Mouse (Mus musculus): ENCODE results near the gene Cdk15. TPM values are rescaled to one million over a fixed set of nuclear protein-coding genes. Genes with fewer than 3 reads are reported as not detected.

The Cdk15 gene
- polyA plus RNA-seq, 1 experiment from 2014 or later = 0.44 TPM

DNA sequence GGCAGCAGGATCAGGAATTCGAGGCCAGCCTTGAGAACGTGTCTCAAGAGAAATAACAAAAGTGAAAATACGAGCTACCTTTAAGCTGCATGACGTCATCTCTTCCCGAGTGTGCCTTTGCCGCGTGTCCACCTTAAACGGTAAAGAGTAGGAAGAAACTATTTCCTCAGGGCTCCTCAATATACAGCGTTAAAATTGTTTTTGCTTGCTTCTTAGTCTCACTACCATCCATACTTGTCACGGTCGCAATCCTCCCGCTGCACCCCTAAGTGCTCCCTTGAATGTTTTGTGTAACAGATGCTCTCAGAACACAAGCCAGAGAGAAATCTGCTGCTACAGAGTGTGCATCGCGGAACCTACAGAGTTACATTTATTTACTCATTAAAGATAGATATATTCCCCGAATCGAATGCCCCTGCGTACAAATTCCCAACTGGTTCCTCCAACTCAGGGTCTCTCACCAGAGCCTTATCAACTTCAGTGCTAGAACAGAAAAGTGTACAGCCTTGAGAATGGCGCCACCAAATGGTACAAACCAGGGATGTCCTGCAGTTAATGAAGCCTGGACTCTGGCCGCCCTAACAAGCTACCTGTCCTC, 19.0 kb upstream of the Cdk15 start:
- Histone ChIP-seq H3K9me3 (no peaks in the 10 kb centered on the region), H3K4me3 (peak overlapping the region; percentile 88), H3K27ac (peak overlapping the region; percentile 75), H3K36me3 (no peaks in the 10 kb centered on the region), H3K4me1 (0 out of 2 replicates have a peak, but pooled peaks cover 4% of the 10 kb centered on the region), H3K27me3 (no peaks in the 10 kb centered on the region), H3K9ac (peak overlapping the region; percentile 42; the same call in 1 of the 2 replicates), H3K4me2 (peak overlapping the region; percentile 71)
- under 1% methylated on average over 19 of the region's 19 CpGs for whole genome bisulfite sequencing
- ATAC-seq (ENCODE audit: insufficient number of reproducible peaks, low FRiP score, low TSS enrichment, low read depth) = no peak; the same call in 1 of the 2 replicates

DNA sequence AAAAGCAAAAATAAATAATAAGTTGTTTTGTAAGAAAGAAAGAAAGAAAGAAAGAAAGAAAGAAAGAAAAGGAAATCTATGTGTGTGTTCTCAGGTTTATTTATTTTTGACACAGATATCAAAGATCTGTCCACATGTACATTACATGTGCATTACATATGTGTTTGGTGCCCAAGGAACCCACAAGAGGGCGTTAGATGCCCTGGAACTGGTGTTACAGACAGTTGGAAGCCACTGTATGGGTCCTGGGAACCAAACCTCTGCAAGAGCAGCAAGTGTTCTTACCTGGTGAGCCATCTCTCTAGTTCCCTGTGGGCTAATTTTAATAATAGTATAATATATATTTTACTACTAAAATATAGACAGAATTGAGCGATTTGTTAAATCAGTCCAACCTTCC, 12.9 kb upstream of the Cdk15 start:
- Histone ChIP-seq H3K4me2 (no peak overlapping the region), H3K9me3 (no peaks in the 10 kb centered on the region), H3K27me3 (no peaks in the 10 kb centered on the region), H3K4me1 (no peaks in the 10 kb centered on the region), H3K36me3 (no peaks in the 10 kb centered on the region), H3K9ac (no peak overlapping the region), H3K27ac (no peak overlapping the region), H3K4me3 (no peak overlapping the region)
- ATAC-seq (ENCODE audit: insufficient number of reproducible peaks, low FRiP score, low TSS enrichment, low read depth) = no peak
- WGBS = 62% methylated on average over 2 of the region's 2 CpGs

DNA sequence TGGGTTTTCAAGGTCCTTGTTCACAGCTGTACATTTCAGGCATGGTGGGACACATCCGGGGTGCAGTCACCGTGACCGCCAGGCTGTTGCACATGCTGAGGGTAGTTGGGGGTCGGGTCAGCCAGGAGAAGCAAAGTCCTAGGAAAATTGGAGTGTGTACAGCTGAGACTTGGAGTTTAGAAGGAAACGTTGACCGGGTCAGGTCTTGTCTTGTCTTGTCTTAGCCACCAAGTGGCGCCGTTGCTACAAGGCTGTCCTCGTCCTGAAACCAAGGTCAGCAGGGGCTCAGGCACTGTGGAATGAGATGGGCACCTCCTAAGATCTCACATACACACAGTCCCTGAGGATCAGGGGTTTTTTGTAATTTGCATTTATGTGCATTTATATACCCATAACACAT, 9.1 kb upstream of the Cdk15 start:
- H3K4me2 ChIP-seq = no peak overlapping the region
- H3K27ac ChIP-seq = no peak overlapping the region
- H3K4me3 ChIP-seq = no peak overlapping the region
- no peak for ATAC-seq (ENCODE audit: insufficient number of reproducible peaks, low FRiP score, low TSS enrichment, low read depth)
- H3K9me3 ChIP-seq = no peaks in the 10 kb centered on the region
- 5% methylated on average over 9 of the region's 9 CpGs for WGBS
- H3K9ac ChIP-seq = no peak overlapping the region
- H3K4me1 ChIP-seq = no peaks in the 10 kb centered on the region
- no peaks in the 10 kb centered on the region for H3K36me3 ChIP-seq
- no peaks in the 10 kb centered on the region for H3K27me3 ChIP-seq

DNA sequence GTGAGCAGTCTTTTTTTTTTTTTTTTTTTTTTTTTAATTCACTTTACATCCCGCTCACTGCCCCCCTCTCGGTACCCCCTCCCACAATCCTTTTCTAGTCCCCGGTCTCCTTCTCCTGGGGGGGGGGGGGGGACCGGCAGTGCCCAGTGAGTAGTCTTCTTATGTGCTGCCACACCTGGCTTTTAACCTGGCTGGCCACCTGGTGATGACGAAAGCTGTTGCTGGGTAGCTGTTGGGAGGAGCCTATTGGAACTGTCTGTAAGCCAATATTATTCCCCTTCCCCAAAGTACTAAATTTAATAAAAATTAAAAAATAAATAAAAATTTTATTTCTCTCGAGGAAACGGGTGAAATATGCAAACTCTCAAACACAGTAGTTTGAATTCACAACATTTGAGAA, 3.9 kb upstream of the Cdk15 start:
- Histone ChIP-seq H3K9ac (no peak overlapping the region), H3K4me3 (peak overlapping the region; percentile 9; the same call in 1 of the 2 replicates), H3K4me1 (peaks cover 18% of the 10 kb centered on the region), H3K4me2 (peak overlapping the region; percentile 40; the same call in 1 of the 2 replicates), H3K27ac (no peak overlapping the region), H3K36me3 (no peaks in the 10 kb centered on the region), H3K27me3 (no peaks in the 10 kb centered on the region), H3K9me3 (no peaks in the 10 kb centered on the region)
- WGBS = 7% methylated on average over 4 of the region's 7 CpGs
- ATAC-seq (ENCODE audit: insufficient number of reproducible peaks, low FRiP score, low TSS enrichment, low read depth) = no peak

DNA sequence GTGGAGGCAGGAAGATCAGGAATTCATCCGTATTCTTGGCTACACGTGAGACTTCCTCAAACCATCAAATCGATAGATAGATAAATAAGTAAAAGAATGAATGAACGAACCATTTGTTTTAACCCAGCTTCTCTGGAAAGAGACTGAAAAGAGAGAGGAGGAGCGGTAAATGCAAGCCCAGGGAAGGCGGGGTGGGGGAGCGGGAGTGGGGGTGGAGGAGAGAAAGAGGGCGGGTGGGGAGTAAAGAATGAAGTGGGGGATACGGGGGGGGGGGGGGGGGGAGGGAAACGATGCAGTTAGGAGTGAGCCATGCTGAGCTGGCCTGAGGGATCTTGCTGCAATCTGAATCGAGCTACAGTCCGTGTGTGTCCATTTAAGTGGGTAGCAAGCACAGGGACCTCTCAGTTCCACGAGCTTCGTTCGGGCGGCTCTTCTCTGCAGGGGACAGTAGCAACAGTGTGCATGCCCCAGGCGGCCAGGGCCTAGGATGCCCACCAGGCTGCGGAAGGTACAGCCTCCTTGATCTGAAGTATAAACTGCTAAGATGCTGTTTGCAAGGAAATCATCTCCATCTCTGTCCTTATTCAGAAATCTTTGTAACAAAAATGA, 3.3 kb upstream of the Cdk15 start:
- Histone ChIP-seq H3K27ac (no peak overlapping the region), H3K9ac (no peak overlapping the region), H3K4me3 (peak overlapping the region; percentile 9; the same call in 1 of the 2 replicates), H3K4me2 (peak overlapping the region; percentile 40), H3K36me3 (no peaks in the 10 kb centered on the region), H3K27me3 (no peaks in the 10 kb centered on the region), H3K9me3 (no peaks in the 10 kb centered on the region), H3K4me1 (peaks cover 20% of the 10 kb centered on the region)
- ATAC-seq (ENCODE audit: insufficient number of reproducible peaks, low FRiP score, low TSS enrichment, low read depth) = no peak
- 5% methylated on average over 16 of the region's 18 CpGs for WGBS

DNA sequence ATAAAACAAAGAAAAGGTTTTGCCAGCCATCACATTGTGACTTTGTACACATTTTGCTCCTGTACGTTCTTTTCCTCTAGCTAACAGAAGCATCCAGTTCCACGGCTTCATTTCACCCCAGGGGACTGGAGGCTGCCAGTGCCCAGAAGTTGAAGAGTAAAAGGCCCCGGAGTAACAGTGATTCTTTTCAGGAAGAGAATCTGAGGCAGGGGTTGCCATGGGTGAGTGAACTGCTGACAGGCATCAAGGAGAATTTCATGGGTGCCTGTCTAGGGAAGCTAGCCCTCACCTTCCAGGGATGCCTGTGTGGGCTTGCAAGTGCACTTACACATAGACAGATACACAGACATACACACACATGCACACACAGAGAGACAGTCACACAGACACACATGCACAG, 1.0 kb downstream of the Cdk15 start:
- Histone ChIP-seq H3K27me3 (no peaks in the 10 kb centered on the region), H3K27ac (no peak overlapping the region), H3K9me3 (no peaks in the 10 kb centered on the region), H3K4me3 (no peak overlapping the region), H3K4me2 (no peak overlapping the region), H3K4me1 (peaks cover 20% of the 10 kb centered on the region), H3K36me3 (no peaks in the 10 kb centered on the region), H3K9ac (no peak overlapping the region)
- 15% methylated on average over 3 of the region's 3 CpGs for WGBS
- no peak for ATAC-seq (ENCODE audit: insufficient number of reproducible peaks, low FRiP score, low TSS enrichment, low read depth)

DNA sequence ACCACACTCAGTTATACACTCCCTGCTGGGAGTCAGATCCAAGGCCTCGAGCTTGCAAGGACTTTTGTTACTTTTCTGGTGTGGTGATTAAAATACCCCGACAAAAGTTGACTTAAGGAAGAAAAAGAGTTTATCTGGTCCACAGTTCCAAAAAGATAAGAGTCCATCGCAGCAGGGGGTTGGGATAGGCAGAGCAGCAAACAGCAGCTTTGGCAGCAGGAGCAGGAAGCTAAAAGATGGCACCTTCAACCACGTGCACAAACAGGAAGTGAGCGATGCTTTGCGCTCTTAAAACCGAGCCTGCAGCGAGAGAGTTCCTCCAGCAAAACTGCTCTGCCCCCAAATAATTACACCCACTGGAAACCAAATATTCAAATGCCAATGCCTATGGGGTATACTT, 12.2 kb downstream of the Cdk15 start:
- 32% methylated on average over 8 of the region's 8 CpGs for whole genome bisulfite sequencing
- Histone ChIP-seq H3K4me2 (no peak overlapping the region), H3K27ac (no peak overlapping the region), H3K4me3 (no peak overlapping the region), H3K9me3 (no peaks in the 10 kb centered on the region), H3K9ac (no peak overlapping the region), H3K36me3 (no peaks in the 10 kb centered on the region), H3K4me1 (peaks cover 21% of the 10 kb centered on the region), H3K27me3 (no peaks in the 10 kb centered on the region)
- ATAC-seq (ENCODE audit: insufficient number of reproducible peaks, low FRiP score, low TSS enrichment, low read depth) = no peak

DNA sequence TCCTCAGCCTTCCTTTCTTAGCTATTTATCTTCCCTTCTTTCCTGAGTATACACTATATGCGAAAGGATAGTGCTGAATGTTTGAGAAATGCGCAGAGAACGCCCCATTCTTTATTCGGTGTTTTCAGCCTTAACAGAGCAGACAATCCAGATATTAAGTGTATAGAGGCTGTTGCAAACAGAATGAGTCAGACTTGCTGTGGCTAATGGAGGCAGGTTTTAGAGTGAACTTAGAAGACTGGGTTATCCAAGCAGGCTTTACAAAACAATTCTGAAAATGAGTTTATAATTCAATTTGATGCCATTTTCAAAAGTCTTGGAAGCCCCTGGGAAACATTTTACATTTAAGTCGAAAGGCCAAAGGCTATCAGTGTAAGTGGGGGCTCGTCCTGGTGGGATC, 12.8 kb downstream of the Cdk15 start:
- Histone ChIP-seq H3K9me3 (no peaks in the 10 kb centered on the region), H3K27ac (peak overlapping the region; percentile 78), H3K4me1 (peaks cover 21% of the 10 kb centered on the region), H3K9ac (no peak overlapping the region), H3K27me3 (no peaks in the 10 kb centered on the region), H3K4me2 (no peak overlapping the region), H3K36me3 (no peaks in the 10 kb centered on the region), H3K4me3 (no peak overlapping the region)
- 66% methylated on average over 6 of the region's 6 CpGs for WGBS
- no peak for ATAC-seq (ENCODE audit: insufficient number of reproducible peaks, low FRiP score, low TSS enrichment, low read depth)

DNA sequence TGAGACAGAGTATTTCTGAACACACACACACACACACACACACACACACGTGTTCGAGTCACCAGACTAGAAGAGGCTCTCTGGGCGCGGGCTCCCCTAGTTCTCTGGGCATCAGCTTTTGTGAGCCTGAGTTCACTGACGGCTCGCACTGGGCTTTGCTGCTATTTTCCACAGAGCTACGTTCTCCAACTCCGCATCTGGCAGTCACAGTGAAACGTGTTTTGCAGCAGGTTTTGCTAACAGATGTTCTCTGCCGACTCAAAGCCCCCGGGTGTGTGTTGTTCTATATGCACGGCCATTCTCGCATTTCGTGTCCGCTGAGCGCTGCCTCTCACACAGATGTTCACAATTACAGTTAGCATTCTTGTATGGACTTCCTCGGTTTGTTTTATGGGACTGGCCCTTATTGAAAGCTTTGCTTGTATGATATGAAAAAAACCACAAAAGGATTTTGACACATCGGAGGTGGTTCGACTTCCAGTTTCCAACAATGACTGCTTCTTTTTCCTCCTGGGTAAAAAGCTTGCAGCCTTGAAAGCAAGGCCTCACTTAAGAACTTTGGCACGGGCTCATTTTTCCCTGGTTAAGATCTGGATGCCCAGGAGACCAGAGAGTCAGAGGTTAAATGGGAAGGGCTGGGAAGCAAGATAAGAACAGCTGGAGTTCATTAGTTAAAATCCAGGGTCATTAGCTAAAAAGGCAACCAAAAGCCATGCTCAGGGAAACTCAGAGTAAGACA, 13.4 kb downstream of the Cdk15 start:
- 10% methylated on average over 20 of the region's 20 CpGs for WGBS
- Histone ChIP-seq H3K27me3 (no peaks in the 10 kb centered on the region), H3K9ac (no peak overlapping the region), H3K4me3 (no peak overlapping the region), H3K9me3 (no peaks in the 10 kb centered on the region), H3K4me2 (no peak overlapping the region), H3K36me3 (no peaks in the 10 kb centered on the region), H3K27ac (peak overlapping the region; percentile 78), H3K4me1 (peaks cover 21% of the 10 kb centered on the region)
- peak; percentile 90 for ATAC-seq (ENCODE audit: insufficient number of reproducible peaks, low FRiP score, low TSS enrichment, low read depth)

DNA sequence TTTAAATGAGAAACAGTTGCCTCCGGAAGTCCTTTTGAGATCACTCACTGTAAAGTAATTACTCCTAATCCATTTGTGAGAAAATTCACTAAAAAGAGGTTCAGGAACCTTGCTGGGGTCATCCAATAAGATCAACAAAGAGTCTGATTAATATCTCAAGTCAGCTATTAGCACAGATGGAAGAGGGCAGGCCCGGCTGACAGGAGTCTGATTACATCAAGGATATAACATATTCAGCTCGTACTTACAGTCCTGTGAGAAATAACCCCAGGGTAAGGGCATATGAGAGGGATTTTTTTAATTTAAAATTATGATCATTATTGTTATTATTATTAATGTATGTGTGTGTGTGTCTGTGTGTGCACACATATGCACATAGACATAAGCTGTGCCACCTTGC, 15.5 kb downstream of the Cdk15 start:
- Histone ChIP-seq H3K9ac (no peak overlapping the region), H3K36me3 (no peaks in the 10 kb centered on the region), H3K27me3 (no peaks in the 10 kb centered on the region), H3K4me3 (no peak overlapping the region), H3K27ac (no peak overlapping the region), H3K9me3 (no peaks in the 10 kb centered on the region), H3K4me2 (no peak overlapping the region), H3K4me1 (peaks cover 21% of the 10 kb centered on the region)
- no peak for ATAC-seq (ENCODE audit: insufficient number of reproducible peaks, low FRiP score, low TSS enrichment, low read depth)
- WGBS = 42% methylated on average over 3 of the region's 3 CpGs

DNA sequence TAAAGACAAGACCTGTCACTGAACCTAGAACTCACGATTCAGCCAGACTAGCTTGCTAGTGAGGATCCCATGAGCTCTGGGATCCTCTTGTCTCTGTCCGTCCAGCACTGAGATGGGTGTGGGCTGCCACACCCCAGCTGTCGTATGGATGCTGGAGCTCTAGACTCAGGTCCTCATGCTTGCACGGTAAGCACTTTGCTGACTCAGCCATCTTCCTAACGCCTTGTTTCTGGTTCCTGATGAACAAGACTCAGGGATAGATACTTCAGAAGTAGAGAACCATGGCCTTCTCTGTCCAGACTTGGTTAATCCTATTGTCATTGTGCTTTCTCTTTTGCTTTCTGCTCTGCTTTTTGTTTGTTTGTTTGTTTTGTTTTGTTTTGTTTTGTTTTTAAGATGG, 29.2 kb downstream of the Cdk15 start:
- H3K9ac ChIP-seq = no peak overlapping the region

DNA sequence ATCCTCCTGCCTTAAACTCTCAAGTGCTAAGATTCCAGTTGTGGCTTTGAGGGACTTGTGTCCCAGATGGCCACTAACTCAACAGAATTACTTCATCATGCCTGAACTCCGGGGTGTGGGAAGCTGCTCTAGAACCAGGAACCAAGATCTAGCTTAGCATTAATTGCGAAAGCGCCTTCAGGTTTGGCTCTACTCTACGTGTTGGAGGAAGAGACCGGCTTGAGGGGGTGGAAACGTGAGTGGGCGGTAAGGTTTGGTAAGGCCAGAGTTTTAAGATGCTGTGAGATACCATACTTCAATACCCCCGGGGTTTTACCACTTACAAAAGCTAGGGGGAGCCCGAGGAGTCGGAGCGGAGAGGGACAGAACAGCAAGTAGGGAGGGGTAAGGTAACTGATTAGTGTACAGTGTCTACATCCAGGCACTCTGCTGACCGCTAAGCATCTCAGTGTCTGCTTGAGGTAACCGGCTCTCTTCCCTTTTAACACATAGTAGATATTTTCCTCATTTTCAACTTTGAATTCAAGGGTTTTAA, 29.7 kb downstream of the Cdk15 start:
- Histone ChIP-seq H3K27me3 (no peaks in the 10 kb centered on the region), H3K9me3 (no peaks in the 10 kb centered on the region), H3K36me3 (no peaks in the 10 kb centered on the region), H3K4me2 (no peak overlapping the region), H3K4me3 (no peak overlapping the region), H3K9ac (no peak overlapping the region), H3K27ac (no peak overlapping the region), H3K4me1 (no peaks in the 10 kb centered on the region)
- no peak for ATAC-seq (ENCODE audit: insufficient number of reproducible peaks, low FRiP score, low TSS enrichment, low read depth)
- 76% methylated on average over 13 of the region's 13 CpGs for WGBS

More for the DNA sequence above, 29.2 kb downstream of the Cdk15 start:
- Histone ChIP-seq H3K27ac (no peak overlapping the region), H3K4me2 (no peak overlapping the region), H3K4me3 (no peak overlapping the region), H3K27me3 (no peaks in the 10 kb centered on the region), H3K9me3 (no peaks in the 10 kb centered on the region), H3K36me3 (no peaks in the 10 kb centered on the region), H3K4me1 (no peaks in the 10 kb centered on the region)
- WGBS = 87% methylated on average over 5 of the region's 5 CpGs
- ATAC-seq (ENCODE audit: insufficient number of reproducible peaks, low FRiP score, low TSS enrichment, low read depth) = no peak

Data from limb, embryonic 15.5 days (tissue).